Mouse (Mus musculus) left cerebral cortex, postnatal 36 days (tissue): ENCODE measurements around the gene Tulp3. TPM values are rescaled to one million over a fixed set of nuclear protein-coding genes. Genes with fewer than 3 reads are reported as not detected.
"Not testable (repeated sequence)": the region's sequence is repeated elsewhere in the genome, so short reads cannot be mapped to it uniquely, and the experiment has no call there.

Source experiments
- DNase-seq, 2 experiments: peaks; one replicate each; pipeline ENCODE4 v3.0.0; 2021 to 2022; ENCODE audit warnings: low spot score in 2 of 2, mixed read lengths in 1 of 2
- intact Hi-C: fragments of 180-260 bp; cut with DNase I; formaldehyde crosslinking; loops from one replicate; pipeline ENCODE4 v1.15.1; 2025
- total RNA-seq, 2 experiments: library from RNA; stranded (reverse); gene quantifications; 2 replicates each; pipeline ENCODE4 v1.2.3; 2021

The Tulp3 gene
- total RNA-seq, 2 experiments from 2014 or later, result 14.3 to 21.9 TPM

DNA sequence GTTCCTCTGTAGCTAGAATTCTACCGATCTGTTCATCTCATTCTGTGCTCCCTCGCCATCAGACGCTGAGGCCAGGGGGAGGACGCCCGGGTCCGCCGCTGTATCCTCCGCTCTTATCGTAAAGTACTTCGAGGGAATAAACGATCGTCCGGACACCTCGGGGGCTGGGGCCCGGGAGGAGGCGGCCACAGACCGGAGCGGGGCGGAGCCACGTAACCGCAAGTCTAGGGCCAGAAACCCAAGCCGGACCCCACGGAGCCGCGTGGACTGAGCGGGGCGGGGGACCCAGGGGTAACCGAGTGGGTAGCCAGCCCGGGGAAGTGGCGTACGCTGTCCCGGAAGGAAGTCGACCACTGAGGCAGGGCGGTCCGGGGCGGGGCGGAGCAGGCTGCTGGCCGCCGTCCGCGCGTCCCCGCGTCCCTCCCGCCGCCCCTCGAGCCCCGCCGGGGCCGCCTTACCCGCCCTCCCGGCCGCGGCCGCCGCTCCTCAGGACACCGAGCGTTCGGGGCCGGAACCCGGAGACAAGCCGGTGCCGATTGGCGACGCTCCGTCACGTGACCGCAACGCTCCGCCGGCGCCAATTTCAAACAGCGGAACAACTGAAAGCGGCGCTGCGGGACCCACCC lies 6.8 kb upstream of the Tulp3 start, which contains the start of the genes Rhno1 and Foxm1:
Gene Rhno1 (minus strand): TSS at position 531 of the 626 bp plus-strand sequence.
Gene Foxm1 (plus strand): TSS at position 587 of the 626 bp plus-strand sequence.
- peak; percentile 81 to 83 for DNase-seq

DNA sequence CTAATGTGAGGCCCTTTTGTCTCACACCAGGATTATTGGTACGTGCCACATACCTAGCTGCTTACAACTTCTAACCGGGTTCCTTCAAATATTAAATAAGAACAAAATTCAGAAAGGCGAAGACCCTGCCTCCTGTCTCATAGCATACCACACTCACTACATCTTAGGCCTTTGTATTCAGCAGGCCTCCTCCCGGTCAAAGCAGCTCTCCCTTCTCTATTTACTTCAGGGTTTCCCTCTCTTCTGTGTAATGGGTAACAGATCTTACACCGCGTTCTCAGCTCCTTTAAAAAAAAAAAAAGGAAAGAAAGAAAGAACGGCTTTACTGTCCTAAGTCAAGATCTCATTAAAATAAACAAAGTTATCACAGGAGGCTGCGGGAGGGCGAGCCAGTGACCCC lies 6.2 kb upstream of the Tulp3 start:
- intact Hi-C loops, result loop anchor here (5.0 kb wide), 1 partner anchor 125 kb away; no protein-coding TSS in a partner anchor
- no peak for DNase-seq

More for the DNA sequence above, 6.8 kb upstream of the Tulp3 start, which contains the start of the genes Rhno1 and Foxm1:
- intact Hi-C loops, result loop anchor here (5.0 kb wide), 1 partner anchor 125 kb away; no protein-coding TSS in a partner anchor

DNA sequence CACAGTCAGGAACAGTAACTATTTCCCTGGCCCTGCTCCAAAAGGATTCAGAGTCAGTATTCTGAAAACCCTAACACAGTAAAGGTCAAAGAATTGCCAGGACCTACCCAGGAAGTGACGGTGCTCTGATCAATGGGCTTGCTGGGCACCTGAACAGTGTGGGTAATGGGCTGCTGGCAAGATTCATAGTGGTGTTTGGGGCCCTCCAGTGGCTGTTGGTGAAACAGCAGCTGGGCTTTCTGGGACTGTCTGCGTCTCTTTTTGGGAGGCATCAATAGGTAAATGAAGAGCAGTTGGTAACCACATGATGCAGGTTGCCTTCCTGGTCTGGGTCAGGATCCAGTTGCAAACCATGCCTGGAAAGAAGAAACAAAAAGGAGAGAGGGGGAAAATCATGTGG lies 3.3 kb upstream of the Tulp3 start:
- DNase-seq, result peak; percentile 62 to 63
- intact Hi-C loops, result loop anchor here (2.0 kb wide), 1 partner anchor 40 kb away; no protein-coding TSS in a partner anchor

DNA sequence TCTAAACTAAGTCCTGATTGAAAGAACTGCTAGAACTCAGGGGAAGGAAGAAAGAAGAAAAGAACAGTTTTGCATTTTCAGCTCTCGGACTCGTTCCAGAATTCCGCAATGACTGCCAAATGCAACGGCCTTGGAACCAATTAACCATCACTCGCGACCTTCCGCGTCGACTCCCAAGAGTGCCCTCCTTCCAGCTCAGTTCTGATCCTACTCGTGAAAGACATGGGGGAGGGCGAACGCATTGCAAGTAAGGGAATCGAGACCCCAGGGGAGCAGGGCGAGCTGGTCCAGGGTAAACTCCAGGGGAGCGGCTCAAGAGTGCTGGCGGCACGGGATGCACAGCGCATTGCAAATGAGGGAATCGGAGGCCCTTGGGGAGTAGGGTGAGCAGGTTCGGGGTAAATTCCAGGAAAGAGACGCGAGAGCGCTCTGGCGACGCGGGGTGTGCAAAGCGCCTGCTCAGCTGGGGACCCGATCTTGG lies 410 bp downstream of the Tulp3 start:
- peak in 1 of 2 experiments; percentile 51 for DNase-seq
- intact Hi-C loops, result no loop called here

- DNase-seq, result no peak
- intact Hi-C loops, result no loop called here
Observed at GRCm38 (mm10) chr6:128354140-128354539, 1.5 kb downstream of the Tulp3 start.

GRCm38 (mm10) chr6:128349711-128350110 lies 5.9 kb downstream of the Tulp3 start:
- no peak for DNase-seq
- intact Hi-C loops, result no loop called here

- peak in 1 of 2 experiments; percentile 14 for DNase-seq
Observed at GRCm38 (mm10) chr6:128346782-128347181, 8.9 kb downstream of the Tulp3 start.

DNA sequence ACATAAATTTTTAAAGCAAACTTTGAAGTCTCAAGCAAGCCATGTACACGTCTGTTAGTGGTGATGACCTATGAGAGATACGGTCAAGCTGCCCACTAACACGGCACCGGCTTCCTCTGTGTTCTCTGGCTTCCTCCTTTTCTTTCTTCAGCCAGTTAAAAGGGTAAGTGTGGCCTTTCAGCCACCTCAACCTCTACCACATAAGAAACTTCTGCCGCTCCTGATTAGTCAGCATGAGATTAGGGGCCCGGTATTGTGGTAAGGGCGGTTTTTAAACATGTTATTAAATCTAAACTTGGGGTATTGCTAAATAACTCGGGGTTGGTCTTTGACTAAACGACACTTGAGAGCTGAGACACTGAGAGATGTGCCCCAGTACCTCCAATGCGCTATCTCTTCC lies 10.0 kb downstream of the Tulp3 start:
- DNase-seq, result no peak
- intact Hi-C loops, result no loop called here

More at GRCm38 (mm10) chr6:128346782-128347181, 8.9 kb downstream of the Tulp3 start:
- intact Hi-C loops, result no loop called here

- intact Hi-C loops, result no loop called here
- no peak for DNase-seq
Observed at GRCm38 (mm10) chr6:128341956-128342723, 13.5 kb downstream of the Tulp3 start.

DNA sequence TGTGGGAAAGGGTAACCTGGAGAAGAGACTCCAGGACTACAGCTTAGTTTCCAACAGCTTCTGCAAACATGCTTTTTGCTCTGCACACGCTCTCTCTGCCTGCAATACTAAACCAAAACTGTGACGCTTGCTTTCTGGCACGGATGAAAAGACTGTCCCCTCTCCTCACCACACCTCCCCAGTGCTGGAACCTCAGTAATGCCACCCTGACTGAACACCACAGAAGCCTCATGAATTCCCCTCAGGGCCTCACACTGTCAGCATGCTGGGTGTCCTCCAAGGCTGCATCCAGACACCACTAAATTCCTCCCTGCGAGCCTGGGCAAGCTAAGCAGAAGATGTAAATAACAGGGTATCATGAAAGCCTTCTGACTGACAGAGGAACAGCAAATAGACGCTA lies 16.8 kb downstream of the Tulp3 start:
- intact Hi-C loops, result no loop called here
- DNase-seq, result no peak

- intact Hi-C loops, result no loop called here
- no peak for DNase-seq
Observed at GRCm38 (mm10) chr6:128337467-128337866, 18.2 kb downstream of the Tulp3 start.

DNA sequence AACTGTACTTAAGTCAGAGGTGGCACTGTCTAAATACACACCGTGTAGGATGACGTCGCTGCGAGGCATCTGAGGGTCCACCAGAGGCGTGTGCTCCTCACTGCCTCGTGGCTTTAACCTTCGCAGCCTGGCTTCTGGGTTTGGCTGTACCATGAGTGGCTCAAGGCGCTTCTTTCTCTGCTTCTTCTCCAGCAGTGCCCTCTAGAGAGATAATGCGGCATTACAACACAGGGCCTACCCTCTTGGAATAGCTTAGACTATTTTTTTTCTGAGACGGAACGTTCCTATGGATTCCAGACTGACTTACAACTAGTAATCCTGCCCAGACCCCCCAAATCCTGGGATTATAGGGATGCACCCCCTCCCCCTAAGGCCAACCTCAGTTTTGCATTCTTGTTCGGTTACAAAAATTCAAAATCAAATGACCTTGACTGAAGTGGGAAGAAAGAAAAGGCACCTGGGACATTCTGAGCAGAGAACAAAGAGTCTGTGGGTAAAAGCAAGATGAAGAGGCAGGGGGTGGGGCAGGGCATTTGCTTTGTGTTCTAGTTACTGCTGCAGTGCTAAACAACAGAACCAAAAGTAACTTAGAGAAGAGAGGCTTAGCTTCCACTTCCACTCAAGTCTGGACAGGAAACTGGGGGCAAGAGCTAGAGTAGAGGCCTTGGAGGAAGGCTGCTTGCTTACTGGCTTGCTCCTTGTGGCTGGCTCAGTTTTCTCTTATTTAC lies 21.1 kb downstream of the Tulp3 start:
- DNase-seq, result peak; percentile 48 to 59
- intact Hi-C loops, result no loop called here

DNA sequence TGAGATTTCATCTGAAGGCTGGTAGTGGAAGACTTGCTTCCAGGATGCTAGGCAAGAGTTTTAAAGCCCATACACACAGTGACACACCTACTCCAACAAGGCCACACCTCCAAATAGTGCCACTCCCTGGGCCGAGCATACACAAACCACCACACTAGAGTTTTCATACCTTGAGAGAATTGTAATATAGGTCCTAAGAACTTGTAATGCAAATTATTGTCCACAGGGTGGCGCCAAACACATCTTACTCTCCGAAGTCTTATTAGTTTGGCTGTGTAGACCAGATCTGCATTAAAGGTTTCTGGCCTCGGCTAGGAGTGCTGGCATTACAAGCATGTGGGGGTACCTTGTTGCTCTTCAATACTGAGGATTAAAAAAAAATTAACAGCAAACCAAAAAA lies 37.3 kb downstream of the Tulp3 start:
- intact Hi-C loops, result loop anchor here (2.0 to 5.0 kb wide), 2 partner anchors 40 to 94 kb away; no protein-coding TSS in a partner anchor
- peak; percentile 18 to 52 for DNase-seq

- DNase-seq, result no peak
- intact Hi-C loops, result loop anchor here (5.0 kb wide), 1 partner anchor 97 kb away; no protein-coding TSS in a partner anchor
Observed at GRCm38 (mm10) chr6:128315597-128315996, 40.1 kb downstream of the Tulp3 start.

GRCm38 (mm10) chr6:128314796-128315195 lies 40.9 kb downstream of the Tulp3 start:
- DNase-seq, result no peak
- intact Hi-C loops, result loop anchor here (5.0 kb wide), 1 partner anchor 98 kb away; no protein-coding TSS in a partner anchor

GRCm38 (mm10) chr6:128308311-128308710 lies 47.3 kb downstream of the Tulp3 start:
- intact Hi-C loops, result loop anchor here (2.0 kb wide), 1 partner anchor 76 kb away; no protein-coding TSS in a partner anchor
- no peak for DNase-seq

GRCm38 (mm10) chr6:128304801-128305200 lies 50.9 kb downstream of the Tulp3 start:
- intact Hi-C loops, result no loop called here
- no peak for DNase-seq

- DNase-seq, intact Hi-C loops: not testable (repeated sequence)
Observed at GRCm38 (mm10) chr6:128302640-128303039, 53.0 kb downstream of the Tulp3 start.

DNA sequence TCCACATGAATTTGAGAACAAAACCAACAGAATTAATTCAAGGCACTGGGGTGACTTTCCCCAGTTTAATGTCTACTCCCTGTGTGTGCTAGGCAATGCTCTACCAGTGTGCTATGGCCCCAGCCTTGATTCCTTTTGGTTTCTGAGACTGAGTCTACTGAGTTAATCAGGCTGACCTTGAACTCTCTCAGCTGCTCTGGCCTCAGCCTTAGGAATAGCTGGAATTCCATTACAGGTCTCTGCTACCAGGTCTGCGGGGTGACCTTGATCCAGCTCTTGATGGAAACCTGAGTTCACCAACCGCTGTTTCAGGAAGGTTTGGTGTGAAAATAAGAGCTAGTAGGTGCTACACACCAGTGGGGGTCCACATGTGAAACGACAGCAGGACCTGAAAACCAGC lies 53.8 kb downstream of the Tulp3 start:
- intact Hi-C loops, result no loop called here
- DNase-seq, result no peak

DNA sequence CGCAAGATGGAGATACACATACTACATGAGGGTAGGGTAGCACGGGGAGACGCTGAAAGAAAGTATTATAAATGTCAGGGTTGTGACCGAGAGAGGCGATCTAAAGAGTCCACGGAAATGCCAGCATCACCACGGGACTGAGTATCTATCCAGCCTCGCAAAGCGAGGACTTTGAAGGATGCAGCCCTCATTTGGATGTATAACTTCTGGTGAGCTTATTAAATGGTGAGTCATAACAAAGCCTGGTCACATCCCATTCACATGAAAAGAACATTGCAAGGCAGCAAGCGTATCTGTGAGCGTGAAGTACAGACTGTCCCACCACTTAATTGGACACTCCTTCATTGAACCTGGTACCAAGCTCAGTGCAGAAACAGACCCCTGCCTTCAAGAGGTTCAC lies 54.2 kb downstream of the Tulp3 start:
- intact Hi-C loops, result no loop called here
- no peak for DNase-seq
